Mouse (Mus musculus) thymus, postnatal 25 days (tissue): ENCODE measurements at regions not wholly inside any gene's neighbourhood (a gene's known extent, or its start where the extent isn't known, plus 50 kb on each side); places are given as distances from the start of the nearest gene placed in this dataset.
"Not testable (repeated sequence)": the region's sequence is repeated elsewhere in the genome, so short reads cannot be mapped to it uniquely, and the experiment has no call there.

Experiments
- DNase-seq: peaks from one replicate; pipeline ENCODE4 v3.0.0; 2022

DNA sequence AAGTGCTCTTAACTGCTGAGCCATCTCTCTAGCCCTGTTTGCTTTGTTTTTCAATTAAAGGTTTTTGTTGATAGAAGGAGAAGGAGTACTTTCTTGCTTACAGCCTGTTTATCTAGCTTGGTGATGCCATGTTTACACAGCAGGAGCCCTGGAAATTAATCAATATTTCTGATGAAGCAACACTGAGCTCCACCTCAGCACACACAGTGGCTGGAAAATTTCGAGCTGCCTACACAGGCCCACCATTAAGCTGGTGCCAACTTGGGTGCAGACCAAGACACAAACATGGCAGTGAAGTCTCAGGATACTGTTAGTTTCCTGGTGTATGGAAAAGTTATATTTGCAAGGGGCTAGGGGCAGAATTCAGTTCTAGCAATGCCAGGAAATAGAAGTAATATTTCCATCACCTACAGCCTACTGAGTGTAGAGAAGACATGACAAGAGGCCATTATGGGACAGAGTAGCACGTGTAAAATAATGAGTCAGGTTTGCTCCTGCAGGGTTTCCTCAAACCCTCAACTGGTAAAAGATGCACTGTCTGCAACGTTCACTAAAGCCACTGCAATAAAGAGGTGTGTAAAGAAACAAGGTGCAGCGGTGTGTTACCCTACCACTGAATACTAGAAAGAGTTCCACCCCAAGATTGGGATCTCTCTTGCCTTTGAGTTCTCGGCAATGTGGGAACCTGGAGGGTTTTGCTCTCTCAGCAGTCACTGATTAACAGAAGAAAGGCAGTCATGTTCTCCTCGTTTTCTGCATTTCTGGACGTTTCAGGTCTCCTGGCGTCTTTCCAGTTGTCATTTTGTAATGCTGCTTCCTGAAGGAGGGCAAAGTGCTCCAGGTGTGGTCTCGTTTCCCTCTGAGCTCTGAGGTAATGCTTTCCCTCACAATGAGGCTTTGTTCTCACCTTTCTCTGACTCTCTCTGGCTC is 108.8 kb upstream of the Fhl2 start:
- DNase-seq, result no peak

- peak; percentile 34 for DNase-seq
Measured at GRCm38 (mm10) chr1:43310711-43311695, 114.2 kb upstream of the Fhl2 start.

DNA sequence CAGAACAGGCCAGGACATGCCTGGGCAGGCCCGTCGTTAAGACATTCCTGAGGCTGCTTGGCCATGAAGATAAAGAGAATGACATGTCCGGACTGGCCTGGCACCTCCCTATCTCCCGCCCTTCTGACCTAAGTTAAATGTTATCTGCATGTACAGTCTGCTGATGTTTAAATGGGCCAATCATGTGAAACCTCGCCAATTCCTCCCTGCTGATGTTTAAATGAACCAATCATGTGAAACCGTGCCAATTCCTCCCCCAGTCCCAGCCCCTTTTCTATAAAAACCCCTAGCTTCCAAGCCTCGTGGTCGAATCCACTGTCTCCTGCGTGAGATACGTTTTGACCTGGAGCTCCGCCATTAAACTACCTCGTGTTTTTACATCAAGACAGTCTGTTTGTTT is 119.5 kb upstream of the Fhl2 start:
- DNase-seq, result not testable (repeated sequence)

DNA sequence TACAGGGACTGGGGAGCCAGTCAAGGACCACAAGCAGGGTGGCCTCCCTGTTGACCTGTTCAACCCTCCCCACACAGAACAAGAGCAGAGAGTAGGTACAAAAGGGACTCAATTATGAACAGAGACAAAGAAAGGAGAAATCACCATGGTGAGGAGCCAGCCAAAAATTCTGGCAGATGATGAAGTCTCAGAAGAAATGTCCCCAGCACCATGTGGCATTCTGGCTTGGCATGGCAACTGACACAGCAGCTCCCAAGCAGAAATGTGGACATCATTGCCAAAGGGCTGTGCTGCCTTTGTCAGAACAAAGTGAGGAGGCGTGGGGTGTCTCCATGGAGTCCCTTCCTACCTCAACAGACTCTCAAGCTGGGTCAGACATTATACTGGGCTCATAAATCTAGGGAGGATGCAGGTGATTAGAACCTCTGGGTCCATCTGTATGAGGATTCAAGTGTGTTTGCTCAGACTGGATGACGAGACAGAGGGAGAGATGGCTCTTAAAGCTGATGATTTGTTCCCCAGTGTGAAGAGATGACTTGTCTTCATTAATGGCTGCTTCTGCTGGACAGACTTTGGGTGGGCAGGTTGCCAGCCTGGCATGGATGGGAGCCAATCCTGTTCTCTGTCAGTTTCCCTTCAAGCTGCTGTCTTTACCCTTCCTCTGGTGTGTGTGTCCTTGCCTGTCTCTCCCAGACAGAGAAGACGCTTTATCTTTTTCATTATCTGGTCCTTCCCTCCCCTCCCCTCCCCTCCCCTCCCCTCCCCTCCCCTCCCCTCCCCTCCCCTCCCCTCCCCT is 120.5 kb upstream of the Fhl2 start:
- DNase-seq, result no peak

DNA sequence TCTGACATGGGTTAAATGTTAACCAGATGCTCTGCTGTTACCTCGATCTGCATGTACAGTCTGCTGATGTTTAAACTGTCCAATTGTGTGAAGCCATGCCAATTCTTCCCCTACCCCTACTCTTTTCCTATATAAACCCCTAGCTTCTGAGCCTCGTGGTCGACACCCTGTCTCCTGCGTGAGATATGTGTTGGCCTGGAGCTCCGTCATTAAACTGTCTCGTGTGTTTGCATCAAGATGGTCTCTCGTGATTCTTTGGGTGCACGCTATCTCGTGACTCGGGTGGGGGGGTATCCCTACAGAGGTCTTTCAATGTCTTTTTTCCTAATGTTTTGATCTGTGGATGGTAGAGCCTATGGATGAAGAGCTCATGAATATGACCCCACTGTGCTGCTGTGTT is 110.9 kb upstream of the Nck2 start:
- DNase-seq, result not testable (repeated sequence)

DNA sequence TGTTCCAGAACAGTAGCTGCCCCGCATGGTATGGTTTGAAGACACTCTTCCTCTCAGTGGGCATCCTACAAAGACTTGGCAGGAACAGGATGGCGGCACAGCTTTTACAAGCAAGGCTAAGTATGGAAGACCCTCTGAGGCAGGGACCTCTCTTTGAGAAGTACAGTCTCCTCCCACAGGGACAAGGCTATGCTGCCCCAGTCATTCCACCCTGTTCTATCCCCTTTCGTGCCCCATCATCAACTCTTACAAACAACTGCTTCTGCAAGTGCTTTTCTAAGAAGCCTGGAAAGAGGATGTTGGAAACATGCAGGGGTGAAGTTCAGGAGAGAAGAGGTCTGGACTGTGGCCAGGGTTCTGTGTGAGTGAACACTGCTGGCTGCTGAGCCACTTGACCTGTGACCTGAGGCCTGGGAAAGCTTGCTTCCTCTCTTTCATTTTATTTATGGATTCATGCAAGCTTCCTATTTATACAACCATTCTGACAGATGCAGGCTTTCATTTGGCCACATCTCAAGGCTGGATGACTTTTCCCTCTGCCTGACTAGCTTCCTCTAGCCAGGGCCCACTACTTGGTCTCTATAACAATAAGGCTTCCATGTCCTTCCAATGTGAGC is 107.1 kb upstream of the Nck2 start:
- DNase-seq, result no peak

- no peak for DNase-seq
Measured at GRCm38 (mm10) chr1:43338096-43338915, 106.1 kb upstream of the Nck2 start.

DNA sequence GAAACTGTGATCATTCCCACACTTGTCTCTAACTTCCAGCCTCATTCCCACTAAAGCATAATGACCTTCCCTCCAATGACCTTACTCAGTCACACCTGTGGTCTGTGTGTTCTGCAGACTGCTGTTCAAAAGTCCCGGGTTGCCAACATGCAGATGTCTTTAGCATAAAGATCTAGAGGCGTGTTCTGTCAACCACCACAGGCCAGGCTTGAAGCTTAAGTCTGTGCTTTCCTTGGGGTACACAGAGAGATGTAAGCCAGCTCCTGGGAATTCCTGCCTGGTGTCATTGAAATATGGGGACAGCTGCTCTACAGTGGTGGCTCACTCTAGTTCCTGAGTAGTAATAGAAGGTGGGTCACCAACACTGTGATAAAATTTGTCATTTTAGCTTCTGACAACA is 101.5 kb upstream of the Nck2 start:
- DNase-seq, result no peak

- no peak for DNase-seq
Measured at GRCm38 (mm10) chr1:43343410-43343809, 101.0 kb upstream of the Nck2 start.

DNA sequence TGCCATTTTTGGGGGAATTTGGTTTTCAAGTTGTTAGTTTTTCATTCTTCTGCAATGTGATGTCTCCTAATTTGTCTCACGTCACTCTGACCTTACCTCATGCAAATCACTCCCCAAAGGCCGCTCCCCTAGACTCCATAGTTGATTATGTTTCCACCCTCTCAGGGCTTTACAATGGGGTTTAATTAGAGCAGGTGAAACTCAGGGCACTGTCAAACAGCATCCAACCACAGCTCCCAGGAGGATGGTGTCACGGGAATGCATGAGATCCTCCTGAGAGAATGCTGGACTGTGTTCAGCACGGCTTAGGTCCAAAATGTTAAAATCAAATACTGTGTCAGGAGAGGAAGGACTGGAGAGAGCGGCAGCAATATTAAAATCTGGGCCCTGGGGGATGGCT is 100.4 kb upstream of the Nck2 start:
- DNase-seq, result no peak

- DNase-seq, result no peak
Measured at GRCm38 (mm10) chr1:43347152-43347551, 97.2 kb upstream of the Nck2 start.

GRCm38 (mm10) chr1:43349966-43350365 is 94.4 kb upstream of the Nck2 start:
- peak; percentile 11 for DNase-seq

DNA sequence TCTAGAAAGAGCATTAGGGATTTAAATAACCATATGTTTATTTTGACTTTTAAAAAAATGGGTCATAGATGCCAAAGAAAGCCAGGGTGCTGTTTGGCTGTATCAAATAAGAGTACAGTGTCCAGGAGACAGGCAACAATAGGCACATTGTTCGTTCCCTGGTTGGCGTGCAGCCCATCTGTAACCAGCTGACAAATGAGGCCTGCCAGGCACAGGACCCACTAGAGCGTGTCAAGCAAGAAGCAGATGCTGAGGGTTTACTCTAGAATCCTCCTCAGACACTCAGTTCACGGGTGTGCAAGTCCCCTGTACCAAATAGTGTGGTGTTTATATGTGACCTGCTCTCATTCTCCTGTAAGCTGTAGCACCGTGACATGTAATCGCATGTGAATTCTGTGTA is 86.2 kb upstream of the Nck2 start:
- DNase-seq, result no peak

- no peak for DNase-seq
Measured at GRCm38 (mm10) chr1:43359662-43360061, 84.7 kb upstream of the Nck2 start.

- no peak for DNase-seq
Measured at GRCm38 (mm10) chr1:43360291-43360690, 84.1 kb upstream of the Nck2 start.

DNA sequence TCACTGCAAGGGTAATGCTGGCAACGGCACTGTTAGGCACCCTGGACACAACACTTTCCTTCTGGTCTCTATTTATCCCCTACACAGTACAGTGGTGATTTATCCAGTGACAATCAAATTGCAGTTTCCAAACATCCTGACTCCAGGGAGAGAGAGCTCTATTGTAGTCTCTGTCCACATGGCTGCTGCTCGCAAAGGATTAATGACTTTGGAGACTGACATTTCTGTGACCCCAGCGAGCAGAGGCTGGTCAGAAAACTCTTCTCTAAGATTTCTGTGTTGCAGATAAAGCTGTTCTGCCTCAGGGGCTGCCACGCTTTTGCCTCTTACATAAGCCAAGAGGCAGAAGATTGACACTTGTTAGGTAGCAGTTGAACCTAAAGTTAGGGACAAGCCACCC is 83.6 kb upstream of the Nck2 start:
- DNase-seq, result no peak

DNA sequence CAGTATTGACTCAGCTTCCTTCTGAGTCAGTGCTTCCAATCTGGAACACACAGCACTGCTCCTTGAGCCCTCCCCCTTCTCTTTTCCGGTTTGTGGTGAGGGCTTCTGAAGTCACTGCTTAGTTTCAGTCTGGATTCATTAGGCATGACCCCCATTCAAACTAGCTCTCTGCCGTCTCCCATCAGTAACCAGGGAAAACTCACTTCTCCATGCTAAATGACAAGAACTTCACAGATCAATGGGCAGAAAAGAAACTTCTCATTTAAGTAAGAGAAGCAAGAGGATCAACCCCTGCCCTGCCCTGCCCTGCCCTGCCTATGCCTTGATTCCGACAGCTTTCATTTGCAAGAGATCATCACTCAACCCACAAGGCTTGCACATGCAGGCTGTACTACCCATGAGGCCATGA is 82.9 kb upstream of the Nck2 start:
- DNase-seq, result no peak

- DNase-seq, result peak; percentile 38
Measured at GRCm38 (mm10) chr1:43362136-43362535, 82.2 kb upstream of the Nck2 start.

- no peak for DNase-seq
Measured at GRCm38 (mm10) chr1:43363178-43363577, 81.2 kb upstream of the Nck2 start.

DNA sequence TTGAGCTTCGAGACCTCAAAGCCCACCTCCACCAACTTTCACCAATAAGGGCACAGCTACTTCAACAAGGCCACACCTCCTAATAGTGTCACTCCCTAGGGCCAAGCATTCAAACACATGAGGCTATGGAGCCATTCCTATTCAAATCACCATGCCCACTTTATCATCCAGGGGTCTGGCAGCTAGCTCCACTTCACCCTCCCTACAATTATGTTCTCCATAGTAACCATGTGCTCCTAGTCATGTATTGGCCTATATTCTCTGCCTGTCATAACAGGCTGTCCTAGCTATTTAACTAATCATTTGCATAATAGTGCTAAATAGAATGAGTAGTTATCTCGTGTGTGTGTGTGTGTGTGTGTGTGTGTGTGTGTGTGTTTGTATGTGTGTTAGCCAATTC is 77.9 kb upstream of the Nck2 start:
- no peak for DNase-seq

DNA sequence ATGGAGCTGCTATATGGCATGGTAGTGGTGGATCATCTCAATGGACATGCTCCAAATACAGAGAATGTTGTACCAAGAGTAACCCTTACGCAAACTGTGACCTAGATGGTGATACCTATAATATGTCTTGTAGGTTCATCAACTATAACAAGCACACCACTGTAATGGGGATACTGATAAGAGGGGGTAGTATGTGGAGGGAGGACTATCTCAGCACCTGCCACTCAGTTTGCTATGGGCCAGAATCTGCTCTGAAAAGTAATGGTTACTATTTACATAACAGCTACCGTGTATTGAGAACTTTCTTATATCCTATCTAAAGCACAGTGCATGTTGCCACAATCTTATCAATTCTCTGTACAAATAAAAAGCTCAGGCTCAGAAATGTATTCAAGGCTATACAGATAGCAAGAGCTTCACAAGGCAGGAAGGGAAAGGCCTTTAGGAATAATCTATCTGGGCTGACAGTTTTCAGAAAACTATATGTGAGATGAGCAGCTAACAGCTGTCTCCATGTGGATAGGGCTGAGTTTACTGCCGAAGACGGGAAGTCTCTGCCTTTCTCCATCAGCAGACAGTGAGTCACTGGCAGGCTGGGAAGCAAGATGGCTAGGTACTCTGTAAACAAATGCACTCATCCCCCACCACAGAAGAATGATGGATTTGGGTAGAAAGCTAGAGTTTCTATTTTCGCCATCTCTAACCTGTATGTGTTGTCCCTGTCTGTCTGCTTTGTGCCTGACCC is 77.1 kb upstream of the Nck2 start:
- no peak for DNase-seq
